Mouse (Mus musculus) hindbrain, embryonic 13.5 days (tissue): ENCODE results near the gene Aipl1. TPM values are rescaled to one million over a fixed set of nuclear protein-coding genes. Genes with fewer than 3 reads are reported as not detected.

Experiments used
- ATAC-seq: fragments of 200-750 bp; cut with Nextera tagmentation; 2 replicates; pipeline ENCODE4 v1.8.0; 2017; ENCODE audit warnings: moderate TSS enrichment; ENCODE audit not compliant: low FRiP score
- H3K27ac ChIP-seq: fragments of 300-500 bp; sonication (generic); 2 replicates; pipeline ENCODE4 v1.5.1; 2015; ENCODE audit warnings: inconsistent platforms, mild to moderate bottlenecking, moderate library complexity
- H3K27me3 ChIP-seq: fragments of 300-500 bp; sonication (generic); 2 replicates; pipeline ENCODE4 v1.6.1; 2015; ENCODE audit warnings: mild to moderate bottlenecking, inconsistent platforms
- H3K36me3 ChIP-seq: fragments of 300-500 bp; sonication (generic); 2 replicates; pipeline ENCODE4 v1.6.1; 2015; ENCODE audit warnings: mild to moderate bottlenecking, inconsistent platforms
- H3K4me1 ChIP-seq: fragments of 300-500 bp; sonication (generic); replicated peaks from 2 replicates; pipeline ENCODE4 v1.6.1; 2015; ENCODE audit warnings: inconsistent platforms
- H3K4me2 ChIP-seq: fragments of 300-500 bp; sonication (generic); 2 replicates; pipeline ENCODE4 v1.6.1; 2015; ENCODE audit warnings: inconsistent platforms, mild to moderate bottlenecking, moderate library complexity
- H3K4me3 ChIP-seq: fragments of 300-500 bp; sonication (generic); 2 replicates; pipeline ENCODE4 v1.5.1; 2015; ENCODE audit warnings: mild to moderate bottlenecking, inconsistent platforms
- H3K9ac ChIP-seq: fragments of 300-500 bp; sonication (generic); 2 replicates; pipeline ENCODE4 v1.6.1; 2015; ENCODE audit warnings: mild to moderate bottlenecking, inconsistent platforms
- H3K9me3 ChIP-seq: fragments of 300-500 bp; sonication (generic); 2 replicates; pipeline ENCODE4 v1.6.1; 2016; ENCODE audit warnings: inconsistent platforms
- WGBS: fragments of 180-500 bp; shearing (Covaris S2); methylation state at CpG from one replicate; pipeline ENCODE4 v1.1.7; 2015; 5-methylcytosine and 5-hydroxymethylcytosine counted together
- polyA plus RNA-seq: library from polyadenylated mRNA; unstranded; fragments of >200 nt; fragmentation: Nextera tagmentation; extraction: Ambion mirVana; gene quantifications from 2 replicates; pipeline ENCODE4 v1.2.1, GENCODE M21; 2015

Gene Aipl1
- polyA plus RNA-seq, 1 experiment from 2014 or later: 0.39 TPM

DNA sequence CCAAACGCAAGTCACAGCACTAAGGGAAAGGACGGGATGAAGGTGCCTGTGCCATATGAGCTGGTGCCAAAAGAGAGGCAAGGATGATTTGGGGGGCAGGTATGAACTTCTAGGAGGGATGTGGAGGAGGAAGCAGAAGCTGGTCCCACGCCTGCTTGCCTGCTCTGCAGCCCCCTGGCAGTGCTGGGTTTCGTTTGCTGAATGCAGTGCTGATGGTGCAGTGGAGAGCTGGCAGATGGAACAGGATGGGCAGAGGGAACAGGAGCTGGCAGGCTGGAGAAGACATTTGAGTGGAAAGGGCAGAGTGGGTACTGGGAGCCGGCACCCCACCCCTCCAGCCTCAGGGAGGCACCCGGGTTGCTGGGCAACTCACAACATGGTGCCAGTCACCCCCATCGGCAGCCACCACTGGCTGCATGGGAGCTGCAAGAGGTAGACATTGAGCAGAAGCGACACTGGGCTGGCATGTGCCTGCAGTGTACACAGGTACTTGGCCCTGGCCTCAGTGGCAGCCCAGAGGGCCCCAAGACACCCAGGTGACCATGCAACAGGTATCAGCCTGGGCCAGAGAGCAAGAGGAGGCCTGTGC, 12.0 kb upstream of the Aipl1 start:
- ATAC-seq: no peak
- no peak overlapping the region for H3K4me2 ChIP-seq
- 62% methylated on average over 8 of the region's 8 CpGs for WGBS
- peaks cover 40% of the 10 kb centered on the region for H3K27me3 ChIP-seq
- H3K9me3 ChIP-seq: no peaks in the 10 kb centered on the region
- H3K36me3 ChIP-seq: no peaks in the 10 kb centered on the region; the same call in 1 of the 2 replicates
- H3K4me1 ChIP-seq: peaks cover 35% of the 10 kb centered on the region
- H3K27ac ChIP-seq: no peak overlapping the region
- no peak overlapping the region for H3K9ac ChIP-seq
- H3K4me3 ChIP-seq: no peak overlapping the region

GRCm38 (mm10) chr11:72048730-72049129, 11.4 kb upstream of the Aipl1 start:
- H3K9ac ChIP-seq: no peak overlapping the region
- H3K4me3 ChIP-seq: no peak overlapping the region
- ATAC-seq: no peak
- H3K4me2 ChIP-seq: no peak overlapping the region
- H3K27ac ChIP-seq: no peak overlapping the region
- peaks cover 36% of the 10 kb centered on the region for H3K27me3 ChIP-seq
- peaks cover 39% of the 10 kb centered on the region for H3K4me1 ChIP-seq
- no peaks in the 10 kb centered on the region; the same call in 1 of the 2 replicates for H3K36me3 ChIP-seq
- WGBS: 60% methylated on average over 6 of the region's 6 CpGs
- H3K9me3 ChIP-seq: no peaks in the 10 kb centered on the region

DNA sequence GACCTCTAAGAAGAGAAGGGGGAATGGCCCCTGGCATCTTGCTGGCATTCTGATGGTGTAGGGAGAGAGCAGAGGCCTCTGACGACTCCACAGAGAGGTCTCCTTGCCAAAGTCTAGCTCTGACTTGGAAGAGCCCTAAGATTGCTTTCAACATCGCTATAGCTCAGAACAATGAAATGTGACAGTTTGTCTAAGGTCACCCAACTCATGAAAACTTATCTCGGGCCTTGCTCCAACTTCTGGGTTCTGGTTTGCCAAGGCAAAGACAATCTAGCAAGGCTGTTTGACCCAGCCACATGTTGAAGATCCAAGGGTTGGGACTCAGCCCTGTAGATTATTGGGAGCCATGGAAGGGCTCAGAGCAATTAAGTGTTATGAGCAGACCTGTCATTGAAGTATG, 6.9 kb upstream of the Aipl1 start:
- no peaks in the 10 kb centered on the region for H3K9me3 ChIP-seq
- WGBS: 99% methylated on average over 3 of the region's 3 CpGs
- H3K4me2 ChIP-seq: 0 out of 2 replicates have a peak overlapping the region, but pooled peaks have one; percentile 1
- no peak overlapping the region for H3K9ac ChIP-seq
- no peak overlapping the region for H3K4me3 ChIP-seq
- no peak for ATAC-seq
- peaks cover 8% of the 10 kb centered on the region for H3K27me3 ChIP-seq
- peaks cover 49% of the 10 kb centered on the region for H3K4me1 ChIP-seq
- H3K36me3 ChIP-seq: no peaks in the 10 kb centered on the region; the same call in 1 of the 2 replicates
- no peak overlapping the region for H3K27ac ChIP-seq

GRCm38 (mm10) chr11:72042631-72043030, 5.3 kb upstream of the Aipl1 start:
- WGBS: under 1% methylated on average over 14 of the region's 14 CpGs
- peak overlapping the region; percentile 70 for H3K4me3 ChIP-seq
- peaks cover 64% of the 10 kb centered on the region for H3K4me1 ChIP-seq
- no peaks in the 10 kb centered on the region; the same call in 1 of the 2 replicates for H3K36me3 ChIP-seq
- no peaks in the 10 kb centered on the region for H3K9me3 ChIP-seq
- peak overlapping the region; percentile 89 for H3K4me2 ChIP-seq
- H3K9ac ChIP-seq: peak overlapping the region; percentile 77
- H3K27me3 ChIP-seq: 0 out of 2 replicates have a peak, but pooled peaks cover 5% of the 10 kb centered on the region
- ATAC-seq: no peak
- H3K27ac ChIP-seq: no peak overlapping the region

- peak; percentile 93 for ATAC-seq
- Histone ChIP-seq H3K4me3 (peak within 1 kb of the TSS; percentile 70), H3K27me3 (0 out of 2 replicates have a peak, but pooled peaks cover 5% of the 10 kb centered on the region), H3K4me2 (peak within 1 kb of the TSS; percentile 89), H3K9me3 (no peaks in the 10 kb centered on the region), H3K36me3 (no peaks in the 10 kb centered on the region; the same call in 1 of the 2 replicates), H3K9ac (peak within 1 kb of the TSS; percentile 77), H3K4me1 (peaks cover 66% of the 10 kb centered on the region), H3K27ac (peak within 1 kb of the TSS; percentile 75; the same call in 1 of the 2 replicates)
- under 1% methylated on average over 52 of the region's 52 CpGs for WGBS
Observed at GRCm38 (mm10) chr11:72041768-72042607, 4.7 kb upstream of the Aipl1 start, which contains the start of gene Pimreg. Gene Pimreg (plus strand): TSS chr11:72042032.

DNA sequence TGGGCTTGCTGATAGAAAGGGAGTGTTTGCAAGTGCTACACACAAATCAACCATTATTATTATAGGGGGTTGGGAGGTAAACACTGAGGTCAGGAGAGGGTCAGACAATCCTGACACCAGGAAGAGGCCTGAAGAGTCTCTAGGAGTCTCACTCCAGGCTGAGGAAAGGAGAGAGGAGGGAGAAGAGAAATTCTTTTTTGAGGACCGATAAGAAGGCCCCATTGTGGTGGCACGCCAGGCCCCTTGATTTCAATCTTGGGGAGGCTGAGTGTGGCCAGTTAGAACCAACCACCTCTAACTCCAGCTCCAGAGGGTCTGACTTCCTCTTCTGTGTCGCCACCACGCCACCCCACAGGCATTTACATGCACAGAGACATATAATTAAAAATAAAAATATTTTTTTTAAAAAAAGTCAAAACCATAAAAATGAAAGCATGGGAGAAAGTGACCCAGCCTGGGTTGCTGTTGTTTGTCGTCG, 4.0 kb upstream of the Aipl1 start:
- WGBS: 14% methylated on average over 6 of the region's 6 CpGs
- H3K9me3 ChIP-seq: no peaks in the 10 kb centered on the region
- H3K9ac ChIP-seq: peak overlapping the region; percentile 77
- ATAC-seq: no peak
- 0 out of 2 replicates have a peak, but pooled peaks cover 5% of the 10 kb centered on the region for H3K27me3 ChIP-seq
- H3K27ac ChIP-seq: no peak overlapping the region
- H3K36me3 ChIP-seq: no peaks in the 10 kb centered on the region; the same call in 1 of the 2 replicates
- peak overlapping the region; percentile 89 for H3K4me2 ChIP-seq
- peak overlapping the region; percentile 70 for H3K4me3 ChIP-seq
- H3K4me1 ChIP-seq: peaks cover 66% of the 10 kb centered on the region

DNA sequence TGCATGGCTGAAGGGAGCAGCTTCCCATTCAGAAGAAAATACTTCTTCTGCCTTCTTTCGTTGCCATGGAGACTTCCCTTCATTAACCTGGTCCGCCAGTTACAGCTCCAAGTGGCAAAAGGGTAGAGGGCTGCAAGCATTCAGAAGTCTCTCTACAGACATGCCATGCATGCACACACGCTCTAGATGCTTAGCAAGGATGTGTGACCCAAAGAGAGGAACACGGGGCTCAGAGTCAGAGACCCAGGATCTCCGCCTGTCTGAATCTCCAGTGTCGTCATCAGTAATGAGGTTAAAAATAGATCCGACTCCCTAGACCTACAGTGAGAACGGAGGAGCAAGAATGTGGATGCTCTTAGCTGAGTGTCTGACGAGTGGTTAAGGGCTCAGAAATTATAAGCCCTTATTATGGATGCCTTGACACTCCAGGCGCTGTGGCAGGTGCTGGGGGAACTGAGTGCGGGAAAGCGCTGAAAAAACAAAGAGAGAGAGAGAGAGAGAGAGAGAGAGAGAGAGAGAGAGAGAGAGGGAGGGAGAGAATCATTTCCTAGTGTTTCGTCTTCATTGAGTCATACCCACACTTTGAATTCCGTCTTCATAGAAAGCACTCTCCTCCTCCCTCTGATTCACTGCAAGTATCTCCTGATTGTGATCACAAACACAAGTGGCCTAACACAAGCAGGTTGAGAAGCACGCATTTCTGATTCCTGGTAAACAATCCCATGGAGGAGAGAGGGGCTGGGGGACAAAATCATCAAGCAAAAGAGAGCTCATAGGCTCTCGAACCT, 2.5 kb upstream of the Aipl1 start:
- Histone ChIP-seq H3K4me3 (peak overlapping the region; percentile 14; the same call in 1 of the 2 replicates), H3K9ac (peak overlapping the region; percentile 21), H3K27ac (peak overlapping the region; percentile 71), H3K9me3 (no peaks in the 10 kb centered on the region), H3K4me2 (peak overlapping the region; percentile 38), H3K36me3 (no peaks in the 10 kb centered on the region), H3K4me1 (peaks cover 63% of the 10 kb centered on the region), H3K27me3 (0 out of 2 replicates have a peak, but pooled peaks cover 5% of the 10 kb centered on the region)
- 20% methylated on average over 16 of the region's 16 CpGs for WGBS
- no peak for ATAC-seq

DNA sequence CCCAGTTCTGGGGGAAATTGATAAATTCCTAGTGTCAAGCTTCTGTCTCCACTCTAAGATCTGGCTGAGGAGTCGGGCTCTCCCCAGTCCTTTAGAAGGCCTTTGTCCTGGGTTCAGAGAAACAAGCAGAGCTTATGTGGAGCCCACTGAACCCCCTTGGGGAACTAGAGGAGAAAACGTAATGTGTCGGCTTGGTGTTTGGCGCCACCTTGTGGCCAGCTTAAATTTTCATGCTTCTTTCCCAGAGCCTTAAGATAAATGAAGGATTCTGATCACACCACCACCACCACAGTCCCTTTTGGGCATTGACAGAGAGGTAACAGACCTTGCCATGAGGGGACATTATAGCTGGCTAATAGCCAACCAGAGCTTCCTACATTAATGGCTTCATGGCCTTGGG, 687 bp upstream of the Aipl1 start:
- Histone ChIP-seq H3K4me2 (no peak overlapping the region), H3K4me3 (no peak overlapping the region), H3K9me3 (no peaks in the 10 kb centered on the region), H3K36me3 (no peaks in the 10 kb centered on the region), H3K4me1 (peaks cover 46% of the 10 kb centered on the region), H3K27me3 (0 out of 2 replicates have a peak, but pooled peaks cover 5% of the 10 kb centered on the region), H3K9ac (no peak overlapping the region), H3K27ac (no peak overlapping the region)
- WGBS: 3% methylated on average over 4 of the region's 4 CpGs
- no peak for ATAC-seq

DNA sequence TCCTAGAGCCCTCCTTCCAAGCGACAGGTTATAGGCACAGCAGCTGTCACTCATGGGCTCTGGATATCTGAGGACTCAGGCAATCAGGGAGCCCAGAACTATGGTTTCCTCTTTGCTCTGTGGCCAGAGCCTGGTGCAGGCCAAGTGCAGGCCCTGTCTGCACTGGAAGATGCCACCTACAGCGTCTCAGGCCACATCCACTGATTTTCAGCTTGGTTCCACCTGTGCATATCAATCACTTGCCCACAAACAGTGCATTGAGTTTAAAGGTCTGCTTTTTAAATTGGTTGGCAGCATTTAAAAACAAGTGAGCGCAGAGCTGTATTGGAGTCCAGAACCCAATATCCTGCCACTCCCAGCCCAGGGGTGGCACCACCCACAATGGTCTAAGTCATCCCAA, 4.7 kb downstream of the Aipl1 start:
- Histone ChIP-seq H3K9me3 (no peaks in the 10 kb centered on the region), H3K27me3 (peaks cover 20% of the 10 kb centered on the region), H3K4me3 (no peak overlapping the region), H3K4me1 (0 out of 2 replicates have a peak, but pooled peaks cover 2% of the 10 kb centered on the region), H3K27ac (no peak overlapping the region), H3K4me2 (no peak overlapping the region), H3K9ac (no peak overlapping the region), H3K36me3 (no peaks in the 10 kb centered on the region)
- 94% methylated on average over 3 of the region's 3 CpGs for WGBS
- ATAC-seq: no peak

DNA sequence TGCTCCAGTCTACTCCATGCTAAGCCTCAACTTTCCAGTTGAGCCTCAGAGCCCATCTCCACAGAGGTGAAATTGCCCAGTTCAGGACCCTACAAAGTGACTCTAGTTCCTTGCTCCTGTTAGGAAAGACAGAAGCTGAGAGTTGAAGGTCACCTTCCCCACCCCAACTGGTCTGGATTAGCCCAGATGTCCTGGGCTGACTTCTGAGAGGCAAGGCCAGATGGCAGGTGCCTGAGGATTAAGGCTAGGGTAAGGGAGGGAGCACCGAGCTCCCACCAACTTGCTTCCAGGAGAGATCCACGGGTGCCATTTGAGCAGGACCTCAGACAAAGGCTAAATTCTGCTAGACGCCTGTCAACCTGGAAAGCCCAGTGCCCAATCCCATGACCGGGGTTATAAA, 5.2 kb downstream of the Aipl1 start:
- Histone ChIP-seq H3K4me1 (no peaks in the 10 kb centered on the region), H3K36me3 (no peaks in the 10 kb centered on the region), H3K4me2 (no peak overlapping the region), H3K27me3 (peaks cover 23% of the 10 kb centered on the region), H3K9ac (no peak overlapping the region), H3K9me3 (no peaks in the 10 kb centered on the region), H3K4me3 (no peak overlapping the region), H3K27ac (no peak overlapping the region)
- no peak for ATAC-seq
- WGBS: 80% methylated on average over 4 of the region's 4 CpGs

- Histone ChIP-seq H3K27ac (no peak overlapping the region), H3K36me3 (no peaks in the 10 kb centered on the region), H3K4me3 (no peak overlapping the region), H3K9me3 (no peaks in the 10 kb centered on the region), H3K27me3 (peaks cover 24% of the 10 kb centered on the region), H3K4me1 (no peaks in the 10 kb centered on the region), H3K9ac (no peak overlapping the region), H3K4me2 (no peak overlapping the region)
- no peak for ATAC-seq
- 92% methylated on average over 7 of the region's 7 CpGs for WGBS
Observed at GRCm38 (mm10) chr11:72031353-72031752, 6.0 kb downstream of the Aipl1 start.
